Mouse (Mus musculus): ENCODE measurements at regions not wholly inside any gene's neighbourhood (a gene's known extent, or its start where the extent isn't known, plus 50 kb on each side); places are given as distances from the start of the nearest gene placed in this dataset.
A peak's percentile ranks its signal among the peaks of the same experiment; 100 is the strongest.

GRCm38 (mm10) chr1:35615131-35615530 lies 453.1 kb upstream of the Hs6st1 start:
- no peak overlapping the region for H3K4me3 ChIP-seq (replicated peaks; ENCODE audit: low read length)
- no peaks in the 10 kb centered on the region for H3K4me1 ChIP-seq (replicated peaks; ENCODE audit: control insufficient read depth, insufficient read depth, low read length)
- no peaks in the 10 kb centered on the region for H3K27me3 ChIP-seq (replicated peaks; ENCODE audit: control insufficient read depth, insufficient read depth, low read length)
- no peaks in the 10 kb centered on the region for H3K36me3 ChIP-seq (ENCODE audit: control insufficient read depth, insufficient read depth)
- H3K4me2 ChIP-seq (ENCODE audit: low read length) = no peak overlapping the region
- 85% methylated on average over 3 of the region's 3 CpGs for WGBS
- ATAC-seq = no peak
- H3K9ac ChIP-seq (replicated peaks; ENCODE audit: low read depth, low read length) = no peak overlapping the region
- no peak overlapping the region for H3K27ac ChIP-seq (ENCODE audit: low read length)
- H3K9me3 ChIP-seq (ENCODE audit: control insufficient read depth, low read length) = no peaks in the 10 kb centered on the region

GRCm38 (mm10) chr1:35619476-35619875 lies 448.7 kb upstream of the Hs6st1 start:
- ATAC-seq = no peak
- H3K4me3 ChIP-seq (replicated peaks; ENCODE audit: low read length) = no peak overlapping the region
- no peaks in the 10 kb centered on the region for H3K9me3 ChIP-seq (ENCODE audit: control insufficient read depth, low read length)
- H3K4me2 ChIP-seq (ENCODE audit: low read length) = no peak overlapping the region
- 81% methylated on average over 4 of the region's 4 CpGs for WGBS
- H3K9ac ChIP-seq (replicated peaks; ENCODE audit: low read depth, low read length) = no peak overlapping the region
- no peaks in the 10 kb centered on the region for H3K27me3 ChIP-seq (replicated peaks; ENCODE audit: control insufficient read depth, insufficient read depth, low read length)
- H3K4me1 ChIP-seq (replicated peaks; ENCODE audit: control insufficient read depth, insufficient read depth, low read length) = no peaks in the 10 kb centered on the region
- no peaks in the 10 kb centered on the region for H3K36me3 ChIP-seq (ENCODE audit: control insufficient read depth, insufficient read depth)
- no peak overlapping the region for H3K27ac ChIP-seq (ENCODE audit: low read length)

GRCm38 (mm10) chr1:35642595-35642994 lies 425.6 kb upstream of the Hs6st1 start:
- no peak for ATAC-seq
- H3K27ac ChIP-seq (ENCODE audit: low read length) = no peak overlapping the region
- no peak overlapping the region for H3K4me2 ChIP-seq (ENCODE audit: low read length)
- no peaks in the 10 kb centered on the region for H3K9me3 ChIP-seq (ENCODE audit: control insufficient read depth, low read length)
- no peaks in the 10 kb centered on the region for H3K36me3 ChIP-seq (ENCODE audit: control insufficient read depth, insufficient read depth)
- H3K27me3 ChIP-seq (replicated peaks; ENCODE audit: control insufficient read depth, insufficient read depth, low read length) = no peaks in the 10 kb centered on the region
- H3K4me1 ChIP-seq (replicated peaks; ENCODE audit: control insufficient read depth, insufficient read depth, low read length) = no peaks in the 10 kb centered on the region
- H3K4me3 ChIP-seq (replicated peaks; ENCODE audit: low read length) = no peak overlapping the region
- WGBS = 69% methylated on average over 7 of the region's 7 CpGs
- no peak overlapping the region for H3K9ac ChIP-seq (replicated peaks; ENCODE audit: low read depth, low read length)

- peak; percentile 82 for ATAC-seq
- 44% methylated on average over 13 of the region's 13 CpGs for WGBS
- no peak overlapping the region for H3K27ac ChIP-seq (ENCODE audit: low read length)
Observed at GRCm38 (mm10) chr1:35653119-35653956, 414.9 kb upstream of the Hs6st1 start.

GRCm38 (mm10) chr1:35663006-35663405 lies 405.2 kb upstream of the Hs6st1 start:
- no peak for ATAC-seq
- no peak overlapping the region for H3K27ac ChIP-seq (ENCODE audit: low read length)
- H3K4me3 ChIP-seq (replicated peaks; ENCODE audit: low read length) = no peak overlapping the region
- H3K4me1 ChIP-seq (replicated peaks; ENCODE audit: control insufficient read depth, insufficient read depth, low read length) = no peaks in the 10 kb centered on the region
- no peak overlapping the region for H3K4me2 ChIP-seq (ENCODE audit: low read length)
- H3K9me3 ChIP-seq (ENCODE audit: control insufficient read depth, low read length) = no peaks in the 10 kb centered on the region
- H3K27me3 ChIP-seq (replicated peaks; ENCODE audit: control insufficient read depth, insufficient read depth, low read length) = no peaks in the 10 kb centered on the region
- WGBS = 88% methylated on average over 4 of the region's 4 CpGs
- no peak overlapping the region for H3K9ac ChIP-seq (replicated peaks; ENCODE audit: low read depth, low read length)
- no peaks in the 10 kb centered on the region for H3K36me3 ChIP-seq (ENCODE audit: control insufficient read depth, insufficient read depth)

More at GRCm38 (mm10) chr1:35653119-35653956, 414.9 kb upstream of the Hs6st1 start:
- H3K4me3 ChIP-seq (replicated peaks; ENCODE audit: low read length) = no peak overlapping the region
- H3K9me3 ChIP-seq (ENCODE audit: control insufficient read depth, low read length) = no peaks in the 10 kb centered on the region
- H3K27me3 ChIP-seq (replicated peaks; ENCODE audit: control insufficient read depth, insufficient read depth, low read length) = no peaks in the 10 kb centered on the region
- no peaks in the 10 kb centered on the region for H3K36me3 ChIP-seq (ENCODE audit: control insufficient read depth, insufficient read depth)
- H3K4me2 ChIP-seq (ENCODE audit: low read length) = no peak overlapping the region
- peaks cover 8% of the 10 kb centered on the region for H3K4me1 ChIP-seq (replicated peaks; ENCODE audit: control insufficient read depth, insufficient read depth, low read length)
- H3K9ac ChIP-seq (replicated peaks; ENCODE audit: low read depth, low read length) = no peak overlapping the region

GRCm38 (mm10) chr1:35673524-35673923 lies 394.7 kb upstream of the Hs6st1 start:
- Histone ChIP-seq H3K4me2 (ENCODE audit: low read length) (no peak overlapping the region), H3K27me3 (replicated peaks; ENCODE audit: control insufficient read depth, insufficient read depth, low read length) (no peaks in the 10 kb centered on the region), H3K4me1 (replicated peaks; ENCODE audit: control insufficient read depth, insufficient read depth, low read length) (no peaks in the 10 kb centered on the region), H3K9ac (replicated peaks; ENCODE audit: low read depth, low read length) (no peak overlapping the region), H3K9me3 (ENCODE audit: control insufficient read depth, low read length) (no peaks in the 10 kb centered on the region), H3K36me3 (ENCODE audit: control insufficient read depth, insufficient read depth) (no peaks in the 10 kb centered on the region), H3K27ac (ENCODE audit: low read length) (no peak overlapping the region), H3K4me3 (replicated peaks; ENCODE audit: low read length) (no peak overlapping the region)
- WGBS = 87% methylated on average over 4 of the region's 4 CpGs
- ATAC-seq = no peak

- 86% methylated on average over 1 of the region's 1 CpGs for WGBS
- H3K4me3 ChIP-seq (replicated peaks; ENCODE audit: low read length) = no peak overlapping the region
Observed at GRCm38 (mm10) chr1:35673992-35674391, 394.2 kb upstream of the Hs6st1 start.

GRCm38 (mm10) chr1:35682511-35682949 lies 385.7 kb upstream of the Hs6st1 start:
- Histone ChIP-seq H3K27ac (ENCODE audit: low read length) (no peak overlapping the region), H3K4me3 (replicated peaks; ENCODE audit: low read length) (no peak overlapping the region), H3K36me3 (ENCODE audit: control insufficient read depth, insufficient read depth) (no peaks in the 10 kb centered on the region), H3K9me3 (ENCODE audit: control insufficient read depth, low read length) (no peaks in the 10 kb centered on the region), H3K4me1 (replicated peaks; ENCODE audit: control insufficient read depth, insufficient read depth, low read length) (no peaks in the 10 kb centered on the region; the same call in 1 of the 2 replicates), H3K27me3 (replicated peaks; ENCODE audit: control insufficient read depth, insufficient read depth, low read length) (no peaks in the 10 kb centered on the region), H3K9ac (replicated peaks; ENCODE audit: low read depth, low read length) (no peak overlapping the region), H3K4me2 (ENCODE audit: low read length) (no peak overlapping the region)
- WGBS = 53% methylated on average over 8 of the region's 8 CpGs
- ATAC-seq = peak; percentile 59

More at GRCm38 (mm10) chr1:35673992-35674391, 394.2 kb upstream of the Hs6st1 start:
- Histone ChIP-seq H3K4me2 (ENCODE audit: low read length) (no peak overlapping the region), H3K27ac (ENCODE audit: low read length) (no peak overlapping the region), H3K4me1 (replicated peaks; ENCODE audit: control insufficient read depth, insufficient read depth, low read length) (no peaks in the 10 kb centered on the region), H3K27me3 (replicated peaks; ENCODE audit: control insufficient read depth, insufficient read depth, low read length) (no peaks in the 10 kb centered on the region), H3K9me3 (ENCODE audit: control insufficient read depth, low read length) (no peaks in the 10 kb centered on the region), H3K36me3 (ENCODE audit: control insufficient read depth, insufficient read depth) (no peaks in the 10 kb centered on the region), H3K9ac (replicated peaks; ENCODE audit: low read depth, low read length) (no peak overlapping the region)
- ATAC-seq = no peak

GRCm38 (mm10) chr1:35685651-35686050 lies 382.5 kb upstream of the Hs6st1 start:
- Histone ChIP-seq H3K27me3 (replicated peaks; ENCODE audit: control insufficient read depth, insufficient read depth, low read length) (no peaks in the 10 kb centered on the region), H3K4me2 (ENCODE audit: low read length) (no peak overlapping the region), H3K4me1 (replicated peaks; ENCODE audit: control insufficient read depth, insufficient read depth, low read length) (no peaks in the 10 kb centered on the region; the same call in 1 of the 2 replicates), H3K36me3 (ENCODE audit: control insufficient read depth, insufficient read depth) (no peaks in the 10 kb centered on the region), H3K27ac (ENCODE audit: low read length) (no peak overlapping the region), H3K9me3 (ENCODE audit: control insufficient read depth, low read length) (no peaks in the 10 kb centered on the region), H3K4me3 (replicated peaks; ENCODE audit: low read length) (no peak overlapping the region), H3K9ac (replicated peaks; ENCODE audit: low read depth, low read length) (no peak overlapping the region)
- no peak for ATAC-seq
- WGBS = 60% methylated on average over 6 of the region's 6 CpGs

Data from forebrain, embryonic 16.5 days (tissue).